Mouse (Mus musculus) neural tube, embryonic 12.5 days (tissue): ENCODE measurements around the gene Mbl1. TPM values are rescaled to one million over a fixed set of nuclear protein-coding genes. Genes with fewer than 3 reads are reported as not detected.

Source experiments
- ATAC-seq: fragments of 200-750 bp; cut with Nextera tagmentation; 2 replicates; pipeline ENCODE4 v1.8.0; 2017; ENCODE audit warnings: low read depth, mild to moderate bottlenecking, moderate TSS enrichment, moderate library complexity; ENCODE audit not compliant: low FRiP score
- H3K27ac ChIP-seq: fragments of 300-500 bp; sonication (generic); 2 replicates; pipeline ENCODE4 v1.5.1; 2016
- H3K27me3 ChIP-seq: fragments of 300-500 bp; sonication (generic); replicated peaks from 2 replicates; pipeline ENCODE4 v1.6.1; 2016; ENCODE audit warnings: mild to moderate bottlenecking
- H3K36me3 ChIP-seq: fragments of 300-500 bp; sonication (generic); 2 replicates; pipeline ENCODE4 v1.6.1; 2016; ENCODE audit warnings: mild to moderate bottlenecking
- H3K4me1 ChIP-seq: fragments of 300-500 bp; sonication (generic); 2 replicates; pipeline ENCODE4 v1.6.1; 2016
- H3K4me2 ChIP-seq: fragments of 300-500 bp; sonication (generic); replicated peaks from 2 replicates; pipeline ENCODE4 v1.6.1; 2016; ENCODE audit warnings: mild to moderate bottlenecking
- H3K4me3 ChIP-seq: fragments of 300-500 bp; sonication (generic); 2 replicates; pipeline ENCODE4 v1.5.1; 2016
- H3K9ac ChIP-seq: fragments of 300-500 bp; sonication (generic); 2 replicates; pipeline ENCODE4 v1.6.1; 2016; ENCODE audit warnings: mild to moderate bottlenecking
- H3K9me3 ChIP-seq: fragments of 300-500 bp; sonication (generic); 2 replicates; pipeline ENCODE4 v1.6.1; 2016; ENCODE audit warnings: mild to moderate bottlenecking
- WGBS: fragments of 180-500 bp; shearing (Covaris S2); methylation state at CpG from one replicate; pipeline ENCODE4 v1.1.7; 2016; 5-methylcytosine and 5-hydroxymethylcytosine counted together
- polyA plus RNA-seq: library from polyadenylated mRNA; unstranded; fragments of >200 nt; fragmentation: Nextera tagmentation; extraction: Ambion mirVana; gene quantifications from 2 replicates; pipeline ENCODE4 v1.2.1, GENCODE M21; 2016

Mbl1 gene
- not detected in 2 replicates for polyA plus RNA-seq

DNA sequence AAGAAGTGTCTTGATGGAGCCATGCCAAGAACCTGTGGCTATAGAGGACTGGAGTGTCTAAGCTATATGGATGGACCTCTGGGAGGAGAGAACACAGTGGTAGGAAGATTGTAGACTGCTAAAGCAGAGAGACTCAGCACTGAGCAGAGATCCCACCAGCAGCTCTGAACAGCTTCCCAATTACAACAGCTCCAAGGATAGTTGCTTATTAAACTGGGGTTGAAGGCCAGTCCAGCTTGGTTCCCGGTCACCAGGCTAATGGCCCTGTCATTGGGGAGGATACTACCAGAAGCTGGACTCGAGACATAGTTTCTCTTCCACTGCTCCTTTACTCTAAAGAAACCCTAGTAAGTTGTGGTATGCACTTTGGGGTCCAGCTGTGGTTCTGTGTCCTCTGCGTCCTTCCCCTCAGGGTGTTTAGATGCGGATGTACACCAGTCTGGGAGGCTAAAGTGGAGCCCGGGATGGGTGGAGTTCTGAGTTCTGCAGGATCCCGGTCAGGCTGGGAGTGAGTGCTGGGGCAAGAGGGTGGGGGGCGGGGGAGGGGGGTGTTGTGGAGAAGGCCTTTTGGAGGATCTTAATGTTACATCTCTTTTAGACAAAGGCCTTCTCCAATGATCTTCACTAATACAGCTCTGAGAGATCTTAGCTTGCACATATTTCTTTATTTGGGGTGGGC lies at the start of gene Mbl1:
TSS of gene Mbl1 (plus strand) at position 239 of the 679 bp plus-strand sequence.
- WGBS = 94% methylated on average over 7 of the region's 7 CpGs
- Histone ChIP-seq H3K9ac (no peak within 1 kb of the TSS), H3K27me3 (no peaks in the 10 kb centered on the region), H3K9me3 (no peaks in the 10 kb centered on the region), H3K4me3 (no peak within 1 kb of the TSS), H3K36me3 (no peaks in the 10 kb centered on the region), H3K4me2 (no peak within 1 kb of the TSS), H3K4me1 (no peaks in the 10 kb centered on the region), H3K27ac (no peak within 1 kb of the TSS)
- no peak for ATAC-seq

DNA sequence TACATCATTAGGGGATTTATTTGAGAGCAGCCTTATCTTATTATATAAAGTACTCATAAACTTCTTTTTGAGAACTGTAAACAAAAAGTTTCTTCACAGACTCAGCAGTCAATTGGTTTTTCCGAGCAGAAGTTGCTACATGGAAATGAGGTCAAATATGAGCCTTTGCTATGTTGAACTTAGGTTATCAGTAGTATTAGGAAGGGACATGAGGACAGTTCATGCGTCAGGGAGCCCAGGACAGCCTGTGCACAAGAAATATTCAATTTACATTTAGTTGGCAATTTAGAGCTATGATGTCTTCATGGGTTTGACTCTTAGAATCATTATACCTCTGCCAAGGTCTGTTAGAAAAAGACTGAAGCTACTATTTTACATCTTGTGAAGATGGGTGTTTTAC lies 49.0 kb upstream of the Mbl1 start:
- no peaks in the 10 kb centered on the region for H3K27me3 ChIP-seq
- no peaks in the 10 kb centered on the region for H3K4me1 ChIP-seq
- H3K4me3 ChIP-seq = no peak overlapping the region
- H3K27ac ChIP-seq = no peak overlapping the region
- WGBS = 93% methylated on average over 2 of the region's 2 CpGs
- no peak overlapping the region for H3K9ac ChIP-seq
- no peaks in the 10 kb centered on the region for H3K36me3 ChIP-seq
- no peaks in the 10 kb centered on the region for H3K9me3 ChIP-seq
- no peak overlapping the region for H3K4me2 ChIP-seq
- no peak for ATAC-seq

GRCm38 (mm10) chr14:41104853-41105444 lies 46.3 kb upstream of the Mbl1 start, which contains the start of gene Mat1a:
Gene Mat1a (plus strand): TSS chr14:41105035.
- Histone ChIP-seq H3K27me3 (no peaks in the 10 kb centered on the region), H3K27ac (no peak within 1 kb of the TSS), H3K36me3 (no peaks in the 10 kb centered on the region), H3K4me3 (no peak within 1 kb of the TSS), H3K9ac (no peak within 1 kb of the TSS), H3K4me1 (no peaks in the 10 kb centered on the region), H3K4me2 (no peak within 1 kb of the TSS), H3K9me3 (no peaks in the 10 kb centered on the region)
- ATAC-seq = no peak
- WGBS = 79% methylated on average over 10 of the region's 10 CpGs

GRCm38 (mm10) chr14:41111031-41111668 lies 40.1 kb upstream of the Mbl1 start:
- no peak for ATAC-seq
- no peaks in the 10 kb centered on the region for H3K27me3 ChIP-seq
- no peaks in the 10 kb centered on the region for H3K36me3 ChIP-seq
- no peak overlapping the region for H3K4me2 ChIP-seq
- 85% methylated on average over 7 of the region's 7 CpGs for WGBS
- no peak overlapping the region for H3K27ac ChIP-seq
- no peaks in the 10 kb centered on the region for H3K9me3 ChIP-seq
- H3K4me3 ChIP-seq = no peak overlapping the region
- no peak overlapping the region for H3K9ac ChIP-seq
- H3K4me1 ChIP-seq = no peaks in the 10 kb centered on the region

DNA sequence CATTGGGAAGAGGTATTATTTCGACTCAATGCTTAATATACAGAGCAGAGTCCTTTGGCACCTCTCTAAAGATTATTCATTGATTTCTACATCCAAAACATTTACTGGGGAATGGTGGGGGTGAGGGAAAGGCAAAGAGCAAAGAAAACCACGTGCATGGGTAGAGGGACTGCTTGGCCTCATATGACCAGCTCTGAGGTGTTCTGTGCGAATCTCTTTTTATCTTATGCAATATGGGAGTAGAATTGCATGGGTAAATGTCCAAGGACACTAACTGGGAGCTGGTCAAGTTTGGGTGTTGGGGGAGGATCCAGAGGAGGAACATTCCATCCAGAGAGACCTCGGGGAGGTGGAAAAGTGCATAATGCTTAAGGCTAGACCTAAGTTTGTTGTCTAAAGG lies 38.3 kb upstream of the Mbl1 start:
- ATAC-seq = no peak
- WGBS = 79% methylated on average over 4 of the region's 4 CpGs

DNA sequence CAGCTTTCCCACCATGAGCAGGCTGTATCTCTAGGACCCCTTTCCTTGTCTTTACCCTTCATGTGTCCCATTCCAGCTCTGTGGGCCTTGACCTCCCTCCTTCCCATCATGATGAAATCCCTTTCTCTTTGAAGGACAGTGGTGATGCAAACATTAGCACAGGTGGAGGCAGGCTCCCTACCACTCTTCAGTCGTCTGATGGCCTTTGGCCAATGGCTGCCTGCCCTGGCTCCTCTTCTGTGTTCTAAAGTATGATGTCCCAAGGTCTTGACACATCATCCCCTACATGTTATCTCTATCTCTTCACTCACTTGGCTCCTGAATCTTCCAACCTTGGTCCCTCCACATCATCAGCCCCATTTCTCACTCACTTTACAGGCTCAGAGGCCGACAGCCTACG lies 35.0 kb upstream of the Mbl1 start:
- no peaks in the 10 kb centered on the region for H3K9me3 ChIP-seq
- no peak overlapping the region for H3K27ac ChIP-seq
- ATAC-seq = no peak
- no peak overlapping the region for H3K4me3 ChIP-seq
- no peak overlapping the region for H3K9ac ChIP-seq
- H3K27me3 ChIP-seq = no peaks in the 10 kb centered on the region
- H3K4me2 ChIP-seq = no peak overlapping the region
- no peaks in the 10 kb centered on the region for H3K4me1 ChIP-seq
- no peaks in the 10 kb centered on the region for H3K36me3 ChIP-seq
- 85% methylated on average over 3 of the region's 3 CpGs for WGBS

More for the DNA sequence above, 38.3 kb upstream of the Mbl1 start:
- Histone ChIP-seq H3K9ac (no peak overlapping the region), H3K36me3 (no peaks in the 10 kb centered on the region), H3K27me3 (no peaks in the 10 kb centered on the region), H3K4me2 (no peak overlapping the region), H3K4me1 (no peaks in the 10 kb centered on the region), H3K4me3 (no peak overlapping the region), H3K27ac (no peak overlapping the region), H3K9me3 (no peaks in the 10 kb centered on the region)

DNA sequence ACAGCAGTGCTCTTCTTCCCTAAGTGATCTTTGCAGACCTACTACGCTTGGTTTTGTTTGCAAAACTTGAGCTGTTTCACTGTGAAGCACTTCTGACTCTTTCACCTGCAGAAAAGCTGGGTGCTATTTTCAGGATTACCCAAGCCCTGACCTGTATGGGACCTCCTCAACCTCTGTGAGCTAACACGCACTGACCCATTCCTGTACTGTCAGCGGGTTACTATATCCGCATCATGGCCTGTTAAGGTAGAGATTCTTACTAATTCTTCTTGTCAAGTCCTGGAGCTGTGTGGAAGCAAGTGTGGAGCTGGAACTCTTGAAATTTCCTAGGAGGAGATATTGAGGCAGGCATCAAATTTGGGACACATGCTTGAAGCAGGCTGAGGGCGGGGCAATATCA lies 26.6 kb upstream of the Mbl1 start:
- H3K4me2 ChIP-seq = no peak overlapping the region
- H3K4me1 ChIP-seq = no peaks in the 10 kb centered on the region
- H3K27me3 ChIP-seq = no peaks in the 10 kb centered on the region
- no peaks in the 10 kb centered on the region for H3K36me3 ChIP-seq
- no peak overlapping the region for H3K27ac ChIP-seq
- WGBS = 88% methylated on average over 5 of the region's 5 CpGs
- H3K9me3 ChIP-seq = no peaks in the 10 kb centered on the region
- ATAC-seq = no peak
- no peak overlapping the region for H3K9ac ChIP-seq
- no peak overlapping the region for H3K4me3 ChIP-seq

DNA sequence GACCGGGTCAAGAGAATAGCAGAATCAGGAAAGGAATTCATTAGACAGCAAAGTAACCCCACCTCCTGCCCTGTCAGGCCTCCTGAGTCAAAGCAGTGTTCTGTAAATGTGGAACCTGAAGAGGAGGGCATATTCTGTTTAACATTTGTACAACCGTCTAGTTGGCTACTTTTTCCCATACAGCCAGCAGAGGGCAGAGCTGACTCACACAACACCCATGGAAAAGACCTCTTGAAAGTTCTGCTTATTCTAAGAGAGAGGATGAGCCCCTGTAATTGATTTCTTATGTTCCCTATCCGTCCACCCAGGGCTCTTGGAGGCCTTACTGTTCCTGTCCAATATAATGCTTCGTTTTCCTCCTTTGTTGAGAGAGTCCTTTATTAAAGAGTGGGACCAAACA lies 23.3 kb upstream of the Mbl1 start:
- H3K9ac ChIP-seq = no peak overlapping the region
- H3K27me3 ChIP-seq = no peaks in the 10 kb centered on the region
- no peaks in the 10 kb centered on the region for H3K4me1 ChIP-seq
- H3K27ac ChIP-seq = no peak overlapping the region
- H3K9me3 ChIP-seq = no peaks in the 10 kb centered on the region
- H3K4me2 ChIP-seq = no peak overlapping the region
- H3K36me3 ChIP-seq = no peaks in the 10 kb centered on the region
- no peak for ATAC-seq
- no peak overlapping the region for H3K4me3 ChIP-seq
- WGBS = 29% methylated on average over 4 of the region's 4 CpGs

- Histone ChIP-seq H3K4me2 (no peak within 1 kb of the TSS), H3K36me3 (no peaks in the 10 kb centered on the region), H3K9me3 (no peaks in the 10 kb centered on the region), H3K4me1 (no peaks in the 10 kb centered on the region), H3K9ac (no peak within 1 kb of the TSS), H3K27ac (no peak within 1 kb of the TSS), H3K4me3 (no peak within 1 kb of the TSS), H3K27me3 (no peaks in the 10 kb centered on the region)
- no peak for ATAC-seq
- 88% methylated on average over 7 of the region's 7 CpGs for WGBS
Observed at GRCm38 (mm10) chr14:41131540-41131939, 19.7 kb upstream of the Mbl1 start, which contains the start of gene Sftpa1. Gene Sftpa1 (plus strand): TSS chr14:41131782.

GRCm38 (mm10) chr14:41137006-41137405 lies 14.3 kb upstream of the Mbl1 start:
- H3K27me3 ChIP-seq = no peaks in the 10 kb centered on the region
- ATAC-seq = no peak
- H3K9me3 ChIP-seq = no peaks in the 10 kb centered on the region

GRCm38 (mm10) chr14:41140686-41141085 lies 10.6 kb upstream of the Mbl1 start:
- H3K9ac ChIP-seq = no peak overlapping the region
- H3K4me1 ChIP-seq = no peaks in the 10 kb centered on the region
- no peaks in the 10 kb centered on the region for H3K9me3 ChIP-seq
- H3K27ac ChIP-seq = no peak overlapping the region
- no peak overlapping the region for H3K4me2 ChIP-seq
- WGBS = 85% methylated on average over 1 of the region's 1 CpGs
- no peak for ATAC-seq
- no peaks in the 10 kb centered on the region for H3K27me3 ChIP-seq
- no peak overlapping the region for H3K4me3 ChIP-seq
- no peaks in the 10 kb centered on the region for H3K36me3 ChIP-seq

More at GRCm38 (mm10) chr14:41137006-41137405, 14.3 kb upstream of the Mbl1 start:
- H3K4me1 ChIP-seq = no peaks in the 10 kb centered on the region
- no peak overlapping the region for H3K9ac ChIP-seq
- H3K4me2 ChIP-seq = no peak overlapping the region
- H3K36me3 ChIP-seq = no peaks in the 10 kb centered on the region
- no peak overlapping the region for H3K27ac ChIP-seq
- H3K4me3 ChIP-seq = no peak overlapping the region

DNA sequence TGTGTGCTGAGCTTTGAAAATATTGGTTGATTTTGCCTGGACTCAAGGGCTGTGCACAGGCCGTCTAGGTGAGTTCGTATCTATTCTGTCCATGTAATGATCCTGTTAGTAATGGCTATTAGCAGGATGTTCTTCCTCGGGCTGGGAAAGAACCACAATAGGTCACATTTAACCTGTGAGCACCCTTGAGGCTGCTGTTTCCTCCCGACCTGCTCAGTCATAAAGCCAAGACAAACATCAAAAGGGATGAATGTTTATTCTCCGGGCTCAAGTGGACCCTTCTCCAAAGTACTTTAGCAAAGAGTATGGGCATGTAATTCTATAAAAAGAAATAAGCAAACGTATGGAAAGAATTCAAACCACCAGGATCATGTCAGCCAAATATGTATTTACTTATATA lies 5.2 kb upstream of the Mbl1 start:
- no peaks in the 10 kb centered on the region for H3K9me3 ChIP-seq
- 69% methylated on average over 6 of the region's 6 CpGs for WGBS
- no peak overlapping the region for H3K4me2 ChIP-seq
- H3K27me3 ChIP-seq = no peaks in the 10 kb centered on the region
- no peaks in the 10 kb centered on the region for H3K36me3 ChIP-seq
- no peak overlapping the region for H3K9ac ChIP-seq
- no peak overlapping the region for H3K27ac ChIP-seq
- no peak for ATAC-seq
- H3K4me3 ChIP-seq = no peak overlapping the region
- H3K4me1 ChIP-seq = no peaks in the 10 kb centered on the region
